Mouse (Mus musculus) C2C12 (cell line): ENCODE measurements around the gene Reln. TPM values are rescaled to one million over a fixed set of nuclear protein-coding genes. Genes with fewer than 3 reads are reported as not detected.

Source experiments
- H3K27me3 ChIP-seq: one replicate; pipeline ENCODE4 v1.6.1; 2011; ENCODE audit not compliant: control insufficient read depth, insufficient read depth, insufficient read length
- H3K36me3 ChIP-seq: one replicate; pipeline ENCODE4 v1.6.1; 2011; ENCODE audit not compliant: control insufficient read depth, insufficient read depth
- H3K4me3 ChIP-seq: one replicate; pipeline ENCODE4 v1.5.1; 2011; ENCODE audit warnings: mild to moderate bottlenecking, control low read depth; ENCODE audit not compliant: poor library complexity, insufficient read depth, severe bottlenecking
- H3K79me2 ChIP-seq: one replicate; pipeline ENCODE4 v1.6.1; 2011; ENCODE audit not compliant: control insufficient read depth, insufficient read depth
- H3K79me3 ChIP-seq: one replicate; pipeline ENCODE4 v1.6.1; 2011; ENCODE audit warnings: low read depth, control low read depth
- H3ac ChIP-seq: one replicate; pipeline ENCODE3; 2011; ENCODE audit warnings: low read depth; ENCODE audit not compliant: control insufficient read depth, insufficient read length
- CEBPB ChIP-seq: IDR thresholded peaks from one replicate; pipeline ENCODE4 v1.6.1; 2011; ENCODE audit warnings: low read depth, mild to moderate bottlenecking, control low read depth, moderate library complexity
- CTCF ChIP-seq: IDR thresholded peaks from one replicate; pipeline ENCODE4 v1.5.1; 2011; ENCODE audit not compliant: control insufficient read depth, insufficient read depth, insufficient read length
- FOSL1 ChIP-seq: IDR thresholded peaks from one replicate; pipeline ENCODE4 v1.8.0; 2011; ENCODE audit warnings: mild to moderate bottlenecking, low read length; ENCODE audit not compliant: poor library complexity, insufficient read depth, severe bottlenecking
- MAX ChIP-seq: IDR thresholded peaks from one replicate; pipeline ENCODE4 v1.6.1; 2011; ENCODE audit warnings: mild to moderate bottlenecking, control low read depth
- MYOD1 ChIP-seq: IDR thresholded peaks from one replicate; pipeline ENCODE4 v1.6.1; 2011; ENCODE audit warnings: low read depth; ENCODE audit not compliant: control insufficient read depth, insufficient read length
- MYOG ChIP-seq: IDR thresholded peaks from one replicate; pipeline ENCODE4 v1.6.1; 2011; ENCODE audit not compliant: control insufficient read depth, insufficient read length; ENCODE audit errors: extremely low read depth
- USF1 ChIP-seq: IDR thresholded peaks from one replicate; pipeline ENCODE4 v1.6.1; 2011; ENCODE audit warnings: low read depth, mild to moderate bottlenecking, control low read depth, moderate library complexity
- polyA plus RNA-seq: library from polyadenylated mRNA; unstranded; fragments of >200 nt; fragmentation: generic; extraction: Trizol; gene quantifications from one replicate; pipeline ENCODE4 v1.2.1, GENCODE M21; 2012; ENCODE audit warnings: missing spikeins

The Reln gene
- polyA plus RNA-seq, 1 experiment, result not detected

DNA sequence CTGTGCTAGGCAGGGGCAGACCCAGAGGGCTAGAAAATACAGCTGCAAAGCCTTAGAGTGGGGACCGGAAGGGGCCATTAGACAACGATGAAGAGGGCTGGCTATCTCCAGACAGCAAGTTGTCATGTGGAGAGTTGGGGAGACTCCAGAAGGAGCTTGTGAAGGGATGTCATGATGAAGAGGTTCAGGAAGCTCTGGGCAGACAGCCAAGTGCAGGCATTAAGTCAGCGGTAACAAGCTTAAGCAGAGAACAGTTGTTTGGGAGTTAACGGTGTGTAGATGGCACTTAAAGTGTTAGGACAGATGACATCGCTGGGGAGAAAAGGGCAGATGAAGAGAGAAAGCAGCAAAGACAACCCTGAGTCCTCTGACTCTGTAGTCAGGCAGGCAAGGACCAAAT lies 13.7 kb downstream of the Reln start:
- Histone ChIP-seq H3K27me3 (peaks cover 3% of the 10 kb centered on the region), H3ac (no peak overlapping the region), H3K79me2 (no peaks in the 10 kb centered on the region), H3K79me3 (no peaks in the 10 kb centered on the region), H3K36me3 (no peaks in the 10 kb centered on the region), H3K4me3 (no peak overlapping the region)
- TF ChIP-seq MYOD1, result no peak
- TF ChIP-seq MYOG, result no peak
- TF ChIP-seq CTCF, result no peak
- no peak for TF ChIP-seq USF1
- TF ChIP-seq FOSL1, result no peak
- TF ChIP-seq CEBPB, result no peak
- TF ChIP-seq MAX, result no peak

GRCm38 (mm10) chr5:22328431-22329359 lies 15.8 kb downstream of the Reln start:
- TF ChIP-seq FOSL1, result no peak
- TF ChIP-seq USF1, result no peak
- TF ChIP-seq MAX, result no peak
- TF ChIP-seq MYOG, result no peak
- no peak for TF ChIP-seq CEBPB
- TF ChIP-seq CTCF, result no peak
- no peak for TF ChIP-seq MYOD1
- no peak overlapping the region for H3K4me3 ChIP-seq

GRCm38 (mm10) chr5:22327170-22327569 lies 17.3 kb downstream of the Reln start:
- Histone ChIP-seq H3K36me3 (no peaks in the 10 kb centered on the region), H3K79me2 (no peaks in the 10 kb centered on the region), H3K4me3 (no peak overlapping the region), H3ac (no peak overlapping the region), H3K79me3 (no peaks in the 10 kb centered on the region), H3K27me3 (no peaks in the 10 kb centered on the region)
- TF ChIP-seq CTCF (peak; percentile 38), MAX (no peak)

More at GRCm38 (mm10) chr5:22328431-22329359, 15.8 kb downstream of the Reln start:
- H3K79me3 ChIP-seq, result no peaks in the 10 kb centered on the region
- no peak overlapping the region for H3ac ChIP-seq
- peaks cover 3% of the 10 kb centered on the region for H3K27me3 ChIP-seq
- no peaks in the 10 kb centered on the region for H3K79me2 ChIP-seq
- H3K36me3 ChIP-seq, result no peaks in the 10 kb centered on the region

GRCm38 (mm10) chr5:22323801-22324200 lies 20.7 kb downstream of the Reln start:
- TF ChIP-seq MYOD1 (no peak), MAX (no peak), CEBPB (no peak), MYOG (no peak), CTCF (no peak), FOSL1 (no peak)
- Histone ChIP-seq H3K79me3 (no peaks in the 10 kb centered on the region), H3K4me3 (no peak overlapping the region)

DNA sequence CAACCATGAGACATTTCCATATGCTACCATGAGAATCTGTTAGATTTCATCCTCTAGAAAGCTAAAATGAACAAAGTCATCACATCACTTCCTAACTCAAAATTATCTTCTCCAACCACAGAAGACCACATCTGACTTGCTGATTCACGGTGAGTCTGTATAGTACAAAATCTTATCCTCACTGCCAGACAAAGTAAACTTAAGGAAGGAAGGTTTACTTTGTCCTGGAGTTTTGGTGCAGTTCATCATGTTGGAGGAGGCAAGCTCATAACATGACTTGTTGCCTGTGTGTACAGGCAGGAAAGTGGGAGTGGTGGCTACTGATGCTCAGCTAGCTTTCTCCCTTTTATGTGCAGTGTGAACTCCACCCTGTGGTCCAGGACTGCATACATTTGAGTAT lies 26.7 kb downstream of the Reln start:
- no peak for TF ChIP-seq USF1
- no peak for TF ChIP-seq MYOG
- no peak for TF ChIP-seq MAX
- no peak for TF ChIP-seq MYOD1
- no peak for TF ChIP-seq CEBPB
- no peak for TF ChIP-seq CTCF
- TF ChIP-seq FOSL1, result no peak
- Histone ChIP-seq H3K36me3 (no peaks in the 10 kb centered on the region), H3K79me3 (no peaks in the 10 kb centered on the region), H3ac (no peak overlapping the region), H3K4me3 (no peak overlapping the region), H3K27me3 (no peaks in the 10 kb centered on the region), H3K79me2 (no peaks in the 10 kb centered on the region)

More at GRCm38 (mm10) chr5:22323801-22324200, 20.7 kb downstream of the Reln start:
- H3ac ChIP-seq, result no peak overlapping the region
- no peaks in the 10 kb centered on the region for H3K36me3 ChIP-seq
- no peaks in the 10 kb centered on the region for H3K79me2 ChIP-seq
- no peaks in the 10 kb centered on the region for H3K27me3 ChIP-seq

- Histone ChIP-seq H3K4me3 (no peak overlapping the region), H3ac (no peak overlapping the region), H3K79me2 (no peaks in the 10 kb centered on the region), H3K79me3 (no peaks in the 10 kb centered on the region), H3K27me3 (no peaks in the 10 kb centered on the region), H3K36me3 (no peaks in the 10 kb centered on the region)
- no peak for TF ChIP-seq MYOD1
- no peak for TF ChIP-seq USF1
- no peak for TF ChIP-seq MYOG
- no peak for TF ChIP-seq CTCF
- no peak for TF ChIP-seq MAX
- TF ChIP-seq CEBPB, result no peak
- no peak for TF ChIP-seq FOSL1
These were observed 28.0 kb downstream of the Reln start for GRCm38 (mm10) chr5:22316471-22316870.
